Mouse (Mus musculus) frontal cortex, postnatal 36 days (tissue): Measurements from ENCODE around the gene Ankrd66.
"Not testable (repeated sequence)": the region's sequence is repeated elsewhere in the genome, so short reads cannot be mapped to it uniquely, and the experiment has no call there.

Source experiments
- DNase-seq, 2 experiments: peaks; one replicate each; pipeline ENCODE4 v3.0.0; 2022; ENCODE audit warnings: low spot score in 2 of 2

Ankrd66 gene

DNA sequence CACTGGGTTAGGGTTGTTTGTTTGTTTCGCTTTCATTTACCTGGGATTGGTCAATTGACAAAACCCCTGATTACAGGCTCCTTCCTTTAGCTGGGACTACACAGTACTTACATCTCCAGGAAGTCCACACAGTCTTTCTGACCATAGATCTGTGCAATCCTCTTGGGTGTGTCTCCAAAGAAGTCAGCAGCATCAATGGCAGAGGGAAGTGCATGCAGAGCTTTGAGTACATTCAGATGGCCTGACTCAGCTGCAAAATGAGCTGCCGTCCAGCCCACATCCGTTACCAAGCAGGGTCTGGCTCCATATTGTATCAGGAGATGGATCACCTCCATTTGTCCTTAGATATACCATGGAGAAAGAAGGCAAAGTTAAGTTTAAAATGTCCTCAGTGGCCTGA, 4.7 kb downstream of the Ankrd66 start:
- DNase-seq: no peak

DNA sequence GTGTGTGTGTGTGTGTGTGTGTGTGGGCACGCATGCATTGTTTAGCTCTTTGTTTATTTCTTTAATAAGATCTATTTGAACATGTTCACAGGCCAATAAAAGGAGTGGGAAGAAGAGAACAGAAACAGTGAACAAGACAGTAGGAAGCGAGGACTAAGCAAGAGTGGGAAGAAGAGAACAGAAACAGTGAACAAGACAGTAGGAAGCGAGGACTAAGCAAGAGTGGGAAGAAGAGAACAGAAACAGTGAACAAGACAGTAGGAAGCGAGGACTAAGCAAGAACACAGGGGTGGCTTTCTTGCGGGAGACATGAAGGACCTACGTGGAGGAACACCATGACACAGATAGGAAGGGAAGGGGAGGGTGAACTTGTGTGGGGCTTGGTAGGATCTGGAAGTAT, 6.6 kb downstream of the Ankrd66 start:
- not testable (repeated sequence) for DNase-seq

DNA sequence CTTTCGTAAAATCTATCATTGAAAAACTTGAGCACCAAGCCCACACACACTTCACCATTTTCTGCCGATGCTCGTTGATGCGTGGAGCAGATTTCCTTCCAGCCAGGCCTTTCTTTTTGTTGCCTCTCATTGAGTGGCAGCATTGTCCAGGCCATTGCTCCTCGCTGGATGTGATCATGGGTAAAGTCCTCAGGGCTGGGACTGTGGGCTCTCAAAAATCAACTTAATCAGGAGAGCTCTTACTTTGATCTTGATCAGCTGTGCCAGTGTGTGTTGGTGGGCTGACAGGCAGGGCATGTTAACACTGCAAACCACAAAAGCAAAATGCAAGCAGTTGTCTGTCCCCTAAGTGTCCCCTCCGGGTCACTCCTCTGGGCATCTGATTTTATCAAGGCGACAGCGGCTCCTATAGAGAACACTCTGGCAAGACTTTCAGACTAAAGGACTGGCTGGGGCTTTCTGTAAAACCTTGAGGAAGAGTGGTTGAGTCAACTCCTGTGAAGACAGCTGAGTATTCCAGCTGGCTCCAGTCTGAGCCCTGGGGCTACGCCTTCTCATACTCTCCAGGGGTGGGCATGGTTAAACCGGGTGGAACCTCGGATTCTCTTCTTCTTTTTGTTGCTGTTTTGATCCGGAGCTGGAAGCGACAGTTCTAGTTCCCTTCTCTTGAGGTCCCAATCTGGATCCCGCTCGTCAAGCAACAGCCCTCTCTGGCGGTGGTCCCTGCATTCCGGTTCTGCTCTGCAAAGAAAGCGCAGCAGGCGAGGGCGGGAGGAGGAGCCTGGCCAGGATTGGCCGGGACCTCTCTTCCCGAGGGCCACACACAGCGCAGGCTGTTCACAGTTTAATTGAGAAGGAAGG, 8.8 kb downstream of the Ankrd66 start:
- peak in 1 of 2 experiments; percentile 13 for DNase-seq

DNA sequence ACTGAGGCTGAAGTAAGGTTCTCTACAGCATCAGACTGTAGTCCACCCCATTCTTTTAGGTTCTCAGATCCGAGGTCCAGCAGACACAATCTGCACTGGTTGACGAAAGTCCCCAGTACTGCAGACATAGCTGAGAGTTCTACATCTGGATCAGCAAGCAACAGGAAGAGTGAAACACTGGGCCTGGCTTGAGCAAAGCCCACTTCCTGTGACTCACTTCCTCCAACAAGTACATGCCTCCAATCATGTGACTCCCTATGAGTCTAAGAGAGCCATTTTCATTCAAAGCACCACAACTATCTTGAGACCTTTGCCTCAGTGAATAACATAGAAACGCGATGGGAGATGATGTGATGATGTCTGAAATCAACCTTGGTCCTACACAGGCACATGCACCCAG, 12.2 kb downstream of the Ankrd66 start:
- DNase-seq: no peak

DNA sequence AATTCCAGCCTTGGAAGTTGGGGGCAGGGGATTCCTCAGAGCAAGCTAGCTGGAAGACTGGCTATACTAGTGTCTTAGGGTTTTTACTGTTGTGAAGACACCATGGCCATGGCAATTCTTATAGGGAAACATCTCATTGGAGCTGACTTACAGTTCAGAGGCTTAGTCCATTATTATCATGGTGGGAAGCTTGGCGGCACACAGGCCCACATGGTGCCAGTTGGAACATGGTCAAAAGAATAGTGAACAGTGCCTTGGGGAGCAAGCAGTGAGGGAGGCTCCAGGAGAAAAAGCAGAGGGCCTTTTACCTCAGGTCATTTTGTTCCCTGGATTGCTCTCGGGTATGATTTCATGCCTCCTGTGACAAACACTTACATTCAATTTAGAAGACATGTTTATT, 12.9 kb downstream of the Ankrd66 start:
- DNase-seq: peak in 1 of 2 experiments; percentile 13

DNA sequence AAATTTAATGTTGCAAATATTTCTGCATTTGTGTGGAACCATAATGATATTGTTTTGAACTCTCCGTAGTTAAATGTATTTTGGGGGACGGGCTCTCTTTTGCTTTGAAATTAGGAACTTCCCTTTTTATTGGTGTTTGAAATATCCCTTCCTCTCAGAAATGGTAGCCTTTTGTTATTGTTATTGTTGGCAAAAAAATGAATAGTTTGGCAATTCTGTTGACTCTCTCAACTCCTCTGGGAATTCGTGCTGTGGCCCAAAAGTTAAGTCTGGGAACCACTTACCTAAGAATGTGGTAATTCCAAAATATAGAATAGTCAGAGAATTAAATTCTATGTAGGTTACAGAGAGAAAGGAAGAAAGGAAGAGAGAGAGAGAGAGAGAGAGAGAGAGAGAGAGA, 23.3 kb downstream of the Ankrd66 start:
- DNase-seq: no peak

DNA sequence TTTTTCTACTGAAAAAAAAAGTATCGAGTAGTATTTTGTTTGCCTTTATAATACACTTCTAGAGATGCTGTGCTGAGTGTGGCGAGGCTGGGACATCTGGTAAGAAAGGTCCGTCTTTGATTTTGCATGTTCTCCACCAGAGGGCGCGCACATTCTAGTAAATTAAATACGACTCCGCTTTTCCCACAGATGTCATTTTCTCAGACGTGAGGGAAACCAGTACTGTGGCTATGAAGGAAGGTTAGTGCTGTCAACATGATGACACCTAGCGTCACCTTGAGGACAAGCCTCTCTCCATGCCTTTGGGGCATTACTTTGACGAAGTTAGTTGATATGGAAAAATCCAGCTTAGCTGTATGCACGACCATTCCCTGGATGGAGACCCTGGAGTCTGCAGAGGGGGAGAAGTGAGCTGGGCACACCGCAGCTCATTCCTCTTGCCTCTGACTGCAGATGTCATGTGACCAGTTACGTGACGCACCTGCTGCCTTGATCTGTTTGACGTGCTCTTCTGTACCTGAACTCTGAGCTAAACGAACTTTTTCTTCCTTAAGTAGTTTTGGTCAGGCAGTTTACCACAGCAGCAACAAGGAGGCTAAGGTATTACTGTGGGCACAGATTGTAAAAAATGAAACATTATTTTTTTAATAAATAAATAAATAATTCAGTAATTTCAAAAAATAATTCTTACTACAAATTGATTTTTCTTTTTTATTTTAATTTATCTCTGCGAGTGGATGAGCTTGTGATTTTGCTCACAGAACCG, 24.6 kb downstream of the Ankrd66 start:
- DNase-seq: peak; percentile 52 to 62

DNA sequence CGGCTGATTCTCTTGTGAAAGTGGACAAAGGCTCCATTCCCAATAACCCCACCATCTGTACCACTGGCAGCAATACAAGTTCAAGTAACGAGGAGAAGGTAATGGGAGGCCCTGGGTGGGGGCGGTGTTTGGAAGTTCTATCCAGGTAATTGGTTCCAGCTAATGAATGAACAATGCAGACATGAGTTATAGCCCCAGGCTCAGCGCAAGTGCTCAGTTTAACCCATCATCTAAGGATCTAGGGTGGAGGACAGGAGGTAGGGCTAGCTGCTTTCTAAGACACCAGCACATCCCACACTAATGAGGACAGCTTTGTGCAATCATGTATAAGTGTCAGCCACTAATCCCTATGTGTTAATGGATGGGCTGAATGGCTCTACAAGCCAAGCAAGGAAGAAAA, 32.7 kb downstream of the Ankrd66 start:
- DNase-seq: no peak

DNA sequence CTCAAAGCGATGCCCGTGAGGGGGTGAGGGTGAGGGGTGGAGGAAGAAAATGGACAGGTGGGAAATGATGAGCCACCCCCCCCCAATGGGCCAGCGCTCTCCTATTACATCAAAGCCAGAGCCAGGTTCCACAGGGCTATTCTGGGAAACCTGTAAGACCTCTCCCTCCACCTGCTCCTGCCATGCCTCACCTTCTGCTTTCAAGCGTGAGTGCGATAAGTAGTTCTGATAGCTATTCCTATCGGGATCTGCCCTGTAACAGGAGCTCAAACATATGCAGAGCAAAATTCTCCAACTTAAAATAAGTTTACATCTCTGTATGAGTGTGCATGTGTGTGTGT, 38.9 kb downstream of the Ankrd66 start:
- no peak for DNase-seq

DNA sequence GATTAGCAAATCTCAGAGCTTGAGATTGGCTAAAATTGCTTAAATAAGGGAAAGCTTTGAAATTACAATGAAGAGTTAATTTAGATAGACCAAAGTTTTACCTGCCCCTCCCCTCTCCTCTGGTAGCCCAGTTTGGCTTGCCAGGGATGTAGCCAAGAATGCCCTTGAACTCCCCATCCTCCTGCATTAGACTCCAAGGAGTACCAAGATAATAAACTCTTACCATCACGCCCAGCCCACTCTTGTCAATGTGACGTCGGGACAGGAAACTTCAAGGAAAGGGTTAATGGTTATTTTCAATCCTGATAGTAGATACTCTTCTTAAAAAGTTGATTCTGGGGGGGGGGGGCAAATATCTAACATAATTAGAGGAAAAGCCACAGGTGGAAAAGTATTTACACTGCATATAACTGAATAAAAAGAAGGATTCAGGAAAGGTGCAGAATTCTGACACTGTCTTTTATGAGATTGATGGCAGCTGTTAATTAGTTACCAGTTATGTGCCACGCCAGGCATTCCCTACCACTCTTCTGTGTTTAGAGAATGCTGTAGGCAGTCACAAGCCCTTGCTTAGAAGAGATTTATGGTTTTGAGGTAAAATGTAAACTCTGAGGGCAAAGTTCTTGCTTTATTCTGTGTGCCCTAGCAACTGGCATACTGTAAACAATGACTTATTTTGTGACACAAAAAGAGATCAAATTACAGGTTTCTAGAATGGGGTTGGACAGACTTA, 39.4 kb downstream of the Ankrd66 start:
- no peak for DNase-seq

DNA sequence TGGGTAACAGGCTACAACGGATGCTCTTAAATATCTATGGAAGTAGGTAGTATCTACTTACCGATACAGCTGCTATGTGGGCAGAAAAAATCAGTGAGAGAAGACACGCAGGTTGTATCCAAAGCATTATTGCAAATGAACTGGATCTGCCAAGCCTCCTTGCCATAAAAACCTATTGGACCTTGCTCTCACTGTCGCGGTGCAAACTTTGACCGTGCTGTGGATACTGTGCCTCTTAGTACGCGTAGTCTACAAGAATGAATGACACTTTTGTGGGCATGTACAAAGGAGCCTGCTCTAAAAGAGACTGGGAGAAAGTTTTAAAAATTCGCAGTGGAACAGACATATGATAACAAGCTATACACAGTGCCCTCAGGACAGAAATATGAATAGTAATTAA, 40.8 kb downstream of the Ankrd66 start, which contains the start of gene Mep1a:
Gene Mep1a, minus strand, starts transcription at position 221 of the 400 bp plus-strand sequence.
- no peak for DNase-seq

DNA sequence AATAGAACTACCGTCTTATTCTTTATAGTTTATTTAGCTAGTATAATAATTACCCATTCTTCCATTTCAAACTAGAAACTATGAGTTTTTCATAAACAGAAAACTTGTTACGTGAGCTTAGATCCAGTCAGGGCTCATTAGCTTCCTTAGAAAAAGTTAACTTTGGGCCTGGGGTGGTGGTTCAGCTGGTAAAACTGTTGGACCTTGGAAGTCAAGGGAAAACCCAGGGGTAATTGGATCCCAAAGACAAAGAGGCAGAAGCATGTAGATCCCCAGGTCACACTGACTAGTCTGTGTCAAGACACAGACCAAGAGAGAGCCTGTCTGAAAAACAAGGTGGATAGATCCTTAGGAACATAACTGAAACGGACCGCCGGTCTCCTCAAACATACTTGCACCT, 41.8 kb downstream of the Ankrd66 start:
- no peak for DNase-seq

DNA sequence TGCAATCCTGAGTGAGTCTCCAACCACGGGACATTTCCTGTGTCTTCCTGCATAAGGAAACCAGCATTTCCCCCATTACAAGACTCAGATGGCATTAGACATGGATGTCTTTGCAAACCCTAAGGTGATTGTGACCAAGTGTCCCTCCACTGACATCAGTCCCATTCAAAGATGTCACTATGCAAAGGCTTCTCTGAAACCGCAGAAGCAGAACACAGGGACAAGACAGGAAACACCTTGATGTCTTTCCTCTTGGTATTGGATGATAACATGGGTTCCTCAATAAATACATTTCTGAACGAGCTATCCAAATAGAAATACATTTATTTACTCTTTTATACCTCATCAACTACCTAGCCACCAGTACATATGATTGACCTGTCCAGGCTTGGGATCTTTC, 42.2 kb downstream of the Ankrd66 start:
- DNase-seq: no peak

DNA sequence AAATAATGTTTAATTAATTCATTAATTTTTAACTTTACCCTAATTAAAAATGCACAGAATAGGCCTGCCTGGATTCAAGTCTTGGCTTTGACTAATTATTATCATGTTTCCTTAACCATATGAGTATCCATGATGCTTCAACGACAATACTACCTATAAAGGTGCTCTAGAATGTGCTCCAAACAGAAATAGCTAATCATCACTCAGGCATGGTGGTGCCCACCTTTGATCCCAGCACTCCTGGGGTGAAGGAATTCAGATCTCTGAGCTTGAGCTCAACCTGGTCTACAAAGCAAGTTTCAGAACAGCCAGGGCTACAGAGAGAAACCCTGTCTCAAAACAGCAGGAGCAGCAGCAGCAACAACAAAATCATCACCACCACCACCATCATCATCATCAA, 42.9 kb downstream of the Ankrd66 start:
- no peak for DNase-seq

DNA sequence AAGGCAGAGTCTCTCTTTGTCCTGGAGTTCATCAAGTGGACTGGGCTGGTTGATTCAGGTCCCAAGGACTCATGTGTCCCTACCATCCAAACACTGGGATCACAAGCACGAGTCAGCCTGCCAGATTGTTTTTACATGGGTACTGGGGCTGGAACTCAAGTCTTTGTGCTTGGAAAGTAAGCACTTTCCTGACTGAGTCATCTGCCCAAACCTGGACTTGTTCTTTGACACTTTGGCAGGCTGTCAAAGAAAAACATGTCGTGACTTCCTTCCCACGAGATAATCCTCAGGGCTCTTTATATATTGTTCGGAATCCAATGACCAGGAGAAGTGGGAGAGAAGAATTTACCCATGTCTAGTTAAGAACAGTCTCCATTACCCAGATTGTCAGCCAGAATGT, 45.9 kb downstream of the Ankrd66 start:
- no peak for DNase-seq

DNA sequence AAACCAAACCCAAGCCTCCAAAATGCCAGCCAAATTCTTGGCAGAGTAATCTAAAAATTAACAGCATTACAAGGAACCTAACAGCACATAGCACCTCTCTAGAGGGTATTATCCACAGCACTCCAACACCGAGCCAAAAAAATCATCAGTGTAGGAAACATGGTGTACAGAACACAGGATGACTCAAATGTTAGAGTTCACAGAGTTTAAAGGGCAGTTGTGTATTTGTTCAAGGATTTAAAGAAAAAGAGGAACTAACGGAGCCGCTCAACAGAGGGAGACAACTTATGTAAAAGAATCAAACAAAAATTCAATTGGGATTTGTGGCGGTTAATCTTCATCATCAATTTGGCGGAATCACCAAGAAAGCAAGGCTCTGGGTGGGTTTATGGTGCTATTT, 47.9 kb downstream of the Ankrd66 start:
- no peak for DNase-seq

DNA sequence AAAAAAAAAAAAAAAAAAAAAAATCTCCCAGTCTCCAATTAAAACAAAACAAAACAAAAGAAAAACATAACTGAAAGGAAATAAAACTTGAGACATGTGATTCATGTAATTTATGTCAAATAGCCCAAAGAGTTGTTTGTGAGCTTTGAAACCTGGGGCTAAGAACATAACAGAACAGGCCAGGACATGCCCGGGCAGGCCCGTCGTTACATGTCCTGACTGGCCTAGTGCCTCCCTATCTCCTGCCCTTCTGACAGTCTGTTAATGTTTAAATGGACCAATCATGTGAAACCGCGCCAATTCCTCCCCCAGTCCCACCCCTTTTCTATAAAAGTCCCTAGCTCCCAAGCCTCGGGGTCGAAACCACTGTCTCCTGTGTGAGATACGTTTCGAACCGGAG, 53.1 kb downstream of the Ankrd66 start:
- DNase-seq: not testable (repeated sequence)

DNA sequence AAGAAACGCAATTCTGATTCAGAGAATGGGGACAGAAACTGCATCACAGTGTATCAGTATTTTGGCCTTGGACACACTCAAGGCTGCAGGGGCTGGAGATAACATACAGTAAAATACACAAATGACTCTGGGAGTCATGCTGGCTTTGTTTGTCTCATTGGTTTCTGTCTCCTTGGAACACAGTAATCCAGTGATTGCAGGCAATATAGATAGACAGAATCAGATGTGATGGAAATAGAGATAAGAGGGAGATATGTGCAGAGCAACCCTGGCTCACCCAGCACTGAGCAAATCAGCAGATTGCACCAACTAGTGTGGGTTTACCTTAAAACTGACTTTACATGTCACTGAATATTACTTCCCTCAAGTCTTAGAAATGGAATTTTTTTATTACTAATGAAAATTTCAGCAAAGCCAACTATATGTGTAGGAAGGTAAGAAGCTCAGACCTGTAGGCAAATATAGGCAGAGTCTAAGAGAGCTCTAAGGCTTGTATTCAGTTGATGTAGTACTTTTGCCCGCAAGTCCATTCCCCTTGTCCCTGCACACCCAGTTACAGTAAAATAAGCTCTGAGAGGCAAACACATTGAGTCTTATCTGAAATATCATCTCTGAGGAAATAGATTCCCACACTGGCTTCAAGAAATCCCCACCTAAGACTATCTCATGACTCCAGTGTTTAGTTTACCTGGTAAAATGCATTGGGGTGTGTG, 54.8 kb downstream of the Ankrd66 start:
- no peak for DNase-seq

DNA sequence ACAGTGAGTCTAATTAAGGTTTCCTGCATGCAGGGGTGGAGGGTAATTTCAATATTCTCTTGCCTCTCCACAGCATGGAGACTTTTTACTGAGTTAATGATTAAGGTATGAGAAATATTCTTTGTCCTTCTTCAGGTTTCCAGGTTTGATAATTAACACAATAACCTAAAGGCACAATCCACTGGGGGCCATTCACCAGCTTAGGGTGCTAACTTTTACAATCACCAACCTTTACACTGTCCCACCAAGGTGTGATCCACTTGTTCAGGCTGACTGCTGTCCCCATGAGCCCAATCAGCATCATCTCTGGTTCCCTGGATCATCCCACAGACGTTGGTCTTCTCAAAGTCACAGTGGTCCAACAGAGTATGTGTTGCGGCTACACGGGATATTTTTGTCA, 57.5 kb downstream of the Ankrd66 start:
- no peak for DNase-seq
